Mouse (Mus musculus) spleen, adult 18-20 months (tissue): ENCODE data around the gene Fa2h.
A peak's percentile ranks its signal among the peaks of the same experiment; 100 is the strongest.

Source experiments
- DNase-seq, 2 experiments: peaks; one replicate each; pipeline ENCODE4 v3.0.0; 2022; ENCODE audit warnings: mixed read lengths in 2 of 2

Gene Fa2h

DNA sequence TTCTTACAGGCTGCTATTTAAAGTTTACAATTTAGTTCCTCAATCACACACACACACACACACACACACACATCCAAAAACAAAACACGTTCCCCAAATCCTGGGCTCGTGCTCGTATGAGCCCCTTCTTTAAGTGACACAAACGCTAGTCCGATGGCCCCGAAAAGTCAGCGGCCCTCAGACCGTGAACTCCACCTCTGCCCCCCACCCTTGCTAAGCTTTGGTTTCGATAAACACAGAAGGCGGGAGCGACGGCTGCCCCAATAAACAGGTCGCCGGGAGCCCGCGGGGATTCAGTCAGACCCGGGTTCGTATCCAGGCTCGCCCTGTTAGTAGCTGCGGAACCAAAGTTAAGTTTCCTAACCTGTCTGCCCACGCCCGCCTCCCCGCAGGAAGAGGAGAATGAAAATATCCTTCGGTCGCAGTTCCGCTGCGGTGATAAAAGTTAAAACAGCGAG, 94.2 kb downstream of the Fa2h start:
- DNase-seq = peak; percentile 44 to 60

GRCm38 (mm10) chr8:111298011-111298410, 95.6 kb downstream of the Fa2h start:
- DNase-seq = no peak
